Mouse (Mus musculus) lung, embryonic 16.5 days (tissue): Measurements from ENCODE around the gene Trip10. TPM values are rescaled to one million over a fixed set of nuclear protein-coding genes. Genes with fewer than 3 reads are reported as not detected.

Experiments
- ATAC-seq: fragments of 200-750 bp; cut with Nextera tagmentation; 2 replicates; pipeline ENCODE4 v1.8.0; 2017; ENCODE audit warnings: low read depth, mild to moderate bottlenecking, moderate library complexity
- H3K27ac ChIP-seq: fragments of 300-500 bp; sonication (generic); 2 replicates; pipeline ENCODE4 v1.5.1; 2014; ENCODE audit warnings: mild to moderate bottlenecking, control low read depth, low read length
- H3K27me3 ChIP-seq: fragments of 300-500 bp; sonication (generic); 2 replicates; pipeline ENCODE4 v1.6.1; 2014; ENCODE audit warnings: low read depth, low read length, mixed read lengths; ENCODE audit not compliant: control insufficient read depth, insufficient read depth
- H3K36me3 ChIP-seq: fragments of 300-500 bp; sonication (generic); 2 replicates; pipeline ENCODE4 v1.6.1; 2014; ENCODE audit warnings: low read length; ENCODE audit not compliant: control insufficient read depth, insufficient read depth
- H3K4me1 ChIP-seq: fragments of 300-500 bp; sonication (generic); replicated peaks from 2 replicates; pipeline ENCODE4 v1.6.1; 2014; ENCODE audit warnings: low read length, mixed read lengths; ENCODE audit not compliant: control insufficient read depth, insufficient read depth
- H3K4me2 ChIP-seq: fragments of 300-500 bp; sonication (generic); 2 replicates; pipeline ENCODE4 v1.6.1; 2014; ENCODE audit warnings: low read depth, low read length, control low read depth
- H3K4me3 ChIP-seq: fragments of 300-500 bp; sonication (generic); 2 replicates; pipeline ENCODE4 v1.5.1; 2014; ENCODE audit warnings: mild to moderate bottlenecking, low read length, control low read depth
- H3K9ac ChIP-seq: fragments of 300-500 bp; sonication (generic); 2 replicates; pipeline ENCODE4 v1.6.1; 2014; ENCODE audit warnings: low read length, control low read depth
- H3K9me3 ChIP-seq: fragments of 300-500 bp; sonication (generic); 2 replicates; pipeline ENCODE4 v1.6.1; 2016; ENCODE audit warnings: low read length; ENCODE audit not compliant: control insufficient read depth
- WGBS: fragments of 180-500 bp; shearing (Covaris S2); extraction: QIAGEN DNeasy Blood & Tissue Kit; methylation state at CpG from one replicate; pipeline ENCODE4 v1.1.7; 2014; 5-methylcytosine and 5-hydroxymethylcytosine counted together
- microRNA-seq: library from miRNA; unstranded; fragments of <30 nt; microRNA quantifications from one replicate; pipeline ENCODE4, GENCODE M21; 2016
- polyA plus RNA-seq: library from polyadenylated mRNA; unstranded; fragments of >200 nt; fragmentation: Nextera tagmentation; extraction: Ambion mirVana; gene quantifications from 2 replicates; pipeline ENCODE4 v1.2.1, GENCODE M21; 2015

Trip10 gene
- polyA plus RNA-seq, 1 experiment from 2014 or later: 54.1 TPM

GRCm38 (mm10) chr17:57292968-57293367, 43.7 kb downstream of the Trip10 start:
- Histone ChIP-seq H3K9ac (no peak overlapping the region), H3K4me3 (no peak overlapping the region), H3K36me3 (no peaks in the 10 kb centered on the region), H3K9me3 (no peaks in the 10 kb centered on the region), H3K27me3 (no peaks in the 10 kb centered on the region), H3K4me2 (no peak overlapping the region), H3K4me1 (no peaks in the 10 kb centered on the region), H3K27ac (no peak overlapping the region)
- 93% methylated on average over 9 of the region's 9 CpGs for WGBS
- ATAC-seq: no peak

DNA sequence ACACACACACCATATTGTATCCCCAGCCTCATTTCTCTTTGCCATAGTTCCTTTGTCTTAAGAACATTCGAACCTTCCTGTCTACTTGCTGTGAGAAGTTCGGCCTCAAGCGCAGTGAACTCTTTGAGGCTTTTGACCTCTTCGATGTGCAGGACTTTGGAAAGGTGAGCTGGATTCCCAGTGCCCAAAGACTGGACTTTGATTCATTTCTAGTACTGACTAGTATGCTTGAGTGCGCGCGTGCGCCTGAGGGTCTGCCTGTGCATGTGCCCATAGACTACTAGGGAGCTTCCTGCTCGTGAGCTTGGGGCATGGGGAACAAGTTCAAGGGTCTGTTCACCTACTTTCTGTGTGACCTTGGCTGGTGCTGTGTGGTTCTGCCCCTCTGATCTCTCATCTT, 46.7 kb downstream of the Trip10 start:
- no peak overlapping the region for H3K4me2 ChIP-seq
- H3K4me1 ChIP-seq: no peaks in the 10 kb centered on the region
- H3K9me3 ChIP-seq: no peaks in the 10 kb centered on the region
- no peak for ATAC-seq
- no peak overlapping the region for H3K9ac ChIP-seq
- H3K27ac ChIP-seq: no peak overlapping the region
- H3K36me3 ChIP-seq: no peaks in the 10 kb centered on the region
- no peaks in the 10 kb centered on the region for H3K27me3 ChIP-seq
- 89% methylated on average over 9 of the region's 9 CpGs for WGBS
- H3K4me3 ChIP-seq: no peak overlapping the region

GRCm38 (mm10) chr17:57297040-57297439, 47.8 kb downstream of the Trip10 start:
- no peak for ATAC-seq
- Histone ChIP-seq H3K9ac (no peak overlapping the region), H3K27ac (no peak overlapping the region), H3K9me3 (no peaks in the 10 kb centered on the region), H3K4me1 (no peaks in the 10 kb centered on the region), H3K4me2 (no peak overlapping the region), H3K36me3 (no peaks in the 10 kb centered on the region), H3K4me3 (no peak overlapping the region), H3K27me3 (no peaks in the 10 kb centered on the region)
- WGBS: 73% methylated on average over 12 of the region's 12 CpGs

DNA sequence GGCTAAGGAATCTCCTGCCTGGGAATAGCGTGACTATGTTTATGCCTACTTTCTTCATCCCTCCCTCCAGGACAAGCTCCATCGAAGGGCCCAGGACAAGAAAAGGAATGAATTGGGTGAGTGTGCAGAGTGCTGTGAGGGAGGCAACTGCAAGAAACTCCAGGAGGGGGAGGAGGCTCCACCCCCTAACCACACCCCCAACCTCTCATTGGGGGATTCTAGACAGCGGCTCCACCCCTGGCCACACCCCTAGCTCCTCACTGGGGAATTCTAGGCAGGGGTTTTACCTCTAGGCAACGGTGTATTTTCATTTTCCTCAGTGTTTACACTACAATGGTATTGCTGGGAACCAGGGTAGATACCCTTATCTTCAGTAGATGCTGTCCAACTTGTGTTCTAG, 56.3 kb downstream of the Trip10 start:
- Histone ChIP-seq H3K4me1 (no peaks in the 10 kb centered on the region), H3K4me3 (no peak overlapping the region), H3K36me3 (no peaks in the 10 kb centered on the region), H3K27me3 (no peaks in the 10 kb centered on the region), H3K4me2 (no peak overlapping the region), H3K9ac (no peak overlapping the region), H3K27ac (no peak overlapping the region), H3K9me3 (no peaks in the 10 kb centered on the region)
- WGBS: 71% methylated on average over 4 of the region's 4 CpGs
- ATAC-seq: no peak

GRCm38 (mm10) chr17:57307074-57307473, 57.8 kb downstream of the Trip10 start:
- Histone ChIP-seq H3K4me1 (no peaks in the 10 kb centered on the region), H3K4me2 (no peak overlapping the region), H3K9ac (no peak overlapping the region), H3K27ac (no peak overlapping the region), H3K27me3 (no peaks in the 10 kb centered on the region), H3K36me3 (no peaks in the 10 kb centered on the region), H3K9me3 (no peaks in the 10 kb centered on the region), H3K4me3 (no peak overlapping the region)
- WGBS: 66% methylated on average over 6 of the region's 6 CpGs
- ATAC-seq: no peak

DNA sequence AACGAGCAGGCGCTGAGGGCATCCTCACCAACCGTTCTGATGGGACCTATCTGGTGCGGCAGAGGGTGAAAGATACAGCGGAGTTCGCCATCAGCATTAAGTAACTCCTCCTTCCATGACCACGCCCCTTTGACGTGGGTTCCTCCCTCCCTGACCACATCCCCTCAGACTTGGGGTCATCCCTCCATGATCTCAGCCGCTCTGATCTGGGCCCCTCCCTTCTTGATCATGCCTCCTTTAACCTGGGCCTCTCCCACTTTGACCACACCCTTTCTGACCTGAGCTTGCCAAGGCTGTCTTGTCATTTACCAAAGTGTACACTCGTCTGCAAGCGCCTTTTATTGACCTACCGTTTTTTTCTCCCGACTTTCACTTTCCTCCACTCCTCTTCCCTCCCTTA, 62.5 kb downstream of the Trip10 start:
- H3K4me1 ChIP-seq: no peaks in the 10 kb centered on the region
- H3K4me2 ChIP-seq: no peak overlapping the region
- no peaks in the 10 kb centered on the region for H3K9me3 ChIP-seq
- no peak for ATAC-seq
- WGBS: 35% methylated on average over 13 of the region's 13 CpGs
- H3K27ac ChIP-seq: no peak overlapping the region
- H3K4me3 ChIP-seq: no peak overlapping the region
- no peaks in the 10 kb centered on the region for H3K27me3 ChIP-seq
- H3K9ac ChIP-seq: no peak overlapping the region
- H3K36me3 ChIP-seq: no peaks in the 10 kb centered on the region

Small RNAs within 50 kb of the gene (microRNA-seq; reads per million reads assigned to microRNA genes)
- not detected for gene Mir6978

Other genes with a start within 250 kb of the Trip10 start
- not detected in 2 replicates for gene Pspn, start 249.4 kb upstream of the Trip10 start, polyA plus RNA-seq
- 60.0 and 61.3 TPM in 2 replicates for gene Gtf2f1, start 238.2 kb upstream of the Trip10 start, polyA plus RNA-seq
- 0.63 and 1.0 TPM in 2 replicates for gene Gm17949, start 238.0 kb upstream of the Trip10 start, polyA plus RNA-seq
- 21.3 and 23.7 TPM in 2 replicates for gene Khsrp, start 217.9 kb upstream of the Trip10 start, polyA plus RNA-seq
- not detected in 2 replicates for gene Slc25a41, start 207.8 kb upstream of the Trip10 start, polyA plus RNA-seq
- gene Crb3, start 190.3 kb upstream of the Trip10 start, polyA plus RNA-seq: 62.6 and 63.1 TPM in 2 replicates
- gene Slc25a23, start 189.6 kb upstream of the Trip10 start, polyA plus RNA-seq: 8.1 and 9.6 TPM in 2 replicates
- 5.4 and 5.8 TPM in 2 replicates for gene Dennd1c, start 170.9 kb upstream of the Trip10 start, polyA plus RNA-seq
- 12.3 and 15.0 TPM in 2 replicates for gene Tubb4a, start 161.7 kb upstream of the Trip10 start, polyA plus RNA-seq
- gene Tnfsf9, start 144.1 kb upstream of the Trip10 start, polyA plus RNA-seq: 7.3 and 8.5 TPM in 2 replicates
- gene Cd70, start 99.7 kb upstream of the Trip10 start, polyA plus RNA-seq: not detected in 2 replicates
- 0.26 and 0.29 TPM in 2 replicates for gene Tnfsf14, start 55.3 kb upstream of the Trip10 start, polyA plus RNA-seq
- 3.2 and 8.4 TPM in 2 replicates for gene C3, start 21.3 kb upstream of the Trip10 start, polyA plus RNA-seq
- 41.0 and 44.2 TPM in 2 replicates for gene Gpr108, start 1.0 kb upstream of the Trip10 start, polyA plus RNA-seq
- 3.9 and 6.4 TPM in 2 replicates for gene Vav1, start 29.6 kb downstream of the Trip10 start, polyA plus RNA-seq
- gene Adgre1, start 109.2 kb downstream of the Trip10 start, polyA plus RNA-seq: 5.2 and 6.6 TPM in 2 replicates